Mouse (Mus musculus) erythroblast, embryonic 14.5 days (primary cell): Measurements from ENCODE around the gene Morf4l2.

Experiments
- GATA1 ChIP-seq: IDR thresholded peaks from 2 replicates; pipeline ENCODE4 v1.6.1; 2012; ENCODE audit warnings: low read length, inconsistent platforms, mixed read lengths
- TAL1 ChIP-seq: IDR thresholded peaks from 3 replicates; pipeline ENCODE4 v1.6.1; 2012; ENCODE audit warnings: low read length, inconsistent platforms, mixed read lengths

DNA sequence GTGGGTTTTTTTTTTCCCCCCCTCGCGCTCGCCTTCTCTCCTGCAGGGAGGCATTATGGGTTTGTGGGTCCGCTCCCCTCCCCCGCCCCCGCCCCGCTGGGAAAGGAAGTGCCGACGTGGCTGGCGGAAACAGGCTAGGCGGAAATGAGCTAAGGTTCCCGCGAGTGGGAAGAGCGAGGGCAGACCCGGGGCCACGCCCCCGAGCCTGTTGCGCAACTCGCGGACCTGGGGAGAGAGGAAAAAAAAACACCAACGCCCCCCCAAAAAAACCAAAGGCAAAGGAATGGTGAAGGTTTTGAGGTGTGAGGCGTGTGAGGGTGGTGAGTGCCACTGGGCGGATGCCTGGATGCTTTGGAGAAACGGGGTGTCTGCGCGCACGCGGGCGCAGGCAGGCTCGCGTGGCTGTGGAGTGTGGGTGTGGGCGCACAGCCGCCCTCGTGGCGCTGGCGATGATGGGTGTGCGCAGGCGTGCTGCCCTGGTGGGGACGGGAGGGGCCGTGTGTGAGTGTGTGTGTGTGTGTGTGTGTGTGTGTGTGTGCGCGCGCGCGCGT, 1.8 kb downstream of the Morf4l2 start:
- TF ChIP-seq GATA1 (no peak), TAL1 (no peak)
